Mouse (Mus musculus) intestine, embryonic 15.5 days (tissue): ENCODE measurements around the gene Ttll1. TPM values are rescaled to one million over a fixed set of nuclear protein-coding genes. Genes with fewer than 3 reads are reported as not detected.

Source experiments
- ATAC-seq: fragments of 200-750 bp; cut with Nextera tagmentation; 2 replicates; pipeline ENCODE4 v1.8.0; 2017; ENCODE audit warnings: moderate TSS enrichment, moderate library complexity
- H3K27ac ChIP-seq: fragments of 300-500 bp; sonication (generic); 2 replicates; pipeline ENCODE4 v1.5.1; 2015; ENCODE audit warnings: mild to moderate bottlenecking, inconsistent platforms
- H3K27me3 ChIP-seq: fragments of 300-500 bp; sonication (generic); replicated peaks from 2 replicates; pipeline ENCODE4 v1.6.1; 2015; ENCODE audit warnings: inconsistent platforms
- H3K36me3 ChIP-seq: fragments of 300-500 bp; sonication (generic); 2 replicates; pipeline ENCODE4 v1.6.1; 2015; ENCODE audit warnings: inconsistent platforms
- H3K4me1 ChIP-seq: fragments of 300-500 bp; sonication (generic); replicated peaks from 2 replicates; pipeline ENCODE4 v1.6.1; 2015; ENCODE audit warnings: inconsistent platforms
- H3K4me2 ChIP-seq: fragments of 300-500 bp; sonication (generic); replicated peaks from 2 replicates; pipeline ENCODE4 v1.6.1; 2015; ENCODE audit warnings: mild to moderate bottlenecking, inconsistent platforms
- H3K4me3 ChIP-seq: fragments of 300-500 bp; sonication (generic); replicated peaks from 2 replicates; pipeline ENCODE4 v1.5.1; 2015; ENCODE audit warnings: inconsistent platforms
- H3K9ac ChIP-seq: fragments of 300-500 bp; sonication (generic); 2 replicates; pipeline ENCODE4 v1.6.1; 2015; ENCODE audit warnings: inconsistent platforms
- H3K9me3 ChIP-seq: fragments of 300-500 bp; sonication (generic); 2 replicates; pipeline ENCODE4 v1.6.1; 2016; ENCODE audit warnings: inconsistent platforms
- WGBS: fragments of 180-500 bp; shearing (Covaris S2); methylation state at CpG from one replicate; pipeline ENCODE4 v1.1.7; 2015; 5-methylcytosine and 5-hydroxymethylcytosine counted together
- polyA plus RNA-seq: library from polyadenylated mRNA; unstranded; fragments of >200 nt; fragmentation: Nextera tagmentation; extraction: Ambion mirVana; gene quantifications from 2 replicates; pipeline ENCODE4 v1.2.1, GENCODE M21; 2015

Gene Ttll1
- polyA plus RNA-seq, 1 experiment from 2014 or later = 18.4 TPM

- H3K36me3 ChIP-seq = no peaks in the 10 kb centered on the region
- no peak overlapping the region for H3K4me3 ChIP-seq
- no peaks in the 10 kb centered on the region for H3K9me3 ChIP-seq
- H3K9ac ChIP-seq = no peak overlapping the region
- peaks cover 14% of the 10 kb centered on the region for H3K27me3 ChIP-seq
- no peak overlapping the region for H3K27ac ChIP-seq
- no peak overlapping the region for H3K4me2 ChIP-seq
- 85% methylated on average over 5 of the region's 5 CpGs for WGBS
- ATAC-seq = no peak
- H3K4me1 ChIP-seq = peaks cover 12% of the 10 kb centered on the region
Measured at GRCm38 (mm10) chr15:83531961-83532469, 21.3 kb upstream of the Ttll1 start.

GRCm38 (mm10) chr15:83530688-83531087 is 20.0 kb upstream of the Ttll1 start:
- Histone ChIP-seq H3K4me1 (peaks cover 22% of the 10 kb centered on the region), H3K27me3 (peaks cover 25% of the 10 kb centered on the region), H3K36me3 (no peaks in the 10 kb centered on the region), H3K4me2 (no peak overlapping the region), H3K9ac (no peak overlapping the region), H3K4me3 (no peak overlapping the region), H3K9me3 (no peaks in the 10 kb centered on the region), H3K27ac (0 out of 2 replicates have a peak overlapping the region, but pooled peaks have one; percentile 13)
- WGBS = 49% methylated on average over 6 of the region's 6 CpGs
- ATAC-seq = no peak

GRCm38 (mm10) chr15:83530233-83530632 is 19.5 kb upstream of the Ttll1 start:
- no peak overlapping the region for H3K27ac ChIP-seq
- H3K36me3 ChIP-seq = no peaks in the 10 kb centered on the region
- peaks cover 23% of the 10 kb centered on the region for H3K4me1 ChIP-seq
- no peaks in the 10 kb centered on the region for H3K9me3 ChIP-seq
- no peak for ATAC-seq
- no peak overlapping the region for H3K9ac ChIP-seq
- H3K4me2 ChIP-seq = no peak overlapping the region
- H3K4me3 ChIP-seq = no peak overlapping the region
- WGBS = 57% methylated on average over 9 of the region's 9 CpGs
- H3K27me3 ChIP-seq = peaks cover 28% of the 10 kb centered on the region

DNA sequence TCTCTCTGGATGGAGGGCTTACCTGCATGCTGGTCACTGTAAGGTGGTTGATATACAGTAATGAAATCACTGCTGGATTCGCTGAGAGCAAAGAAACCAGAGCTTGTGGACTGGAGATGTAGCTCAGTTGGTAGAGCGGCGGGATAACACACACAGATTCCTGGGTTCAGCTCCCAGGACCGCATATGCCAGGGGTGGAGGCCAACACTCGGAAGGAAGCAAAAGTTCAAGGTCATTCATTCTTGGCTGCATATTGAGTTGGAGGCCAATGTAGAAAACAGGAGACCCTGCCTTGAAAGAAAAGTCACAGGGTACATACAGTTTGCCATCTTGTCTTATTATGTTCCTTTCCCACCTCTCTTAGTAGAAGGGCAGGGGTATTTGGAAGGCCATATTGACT is 19.1 kb upstream of the Ttll1 start:
- Histone ChIP-seq H3K4me2 (no peak overlapping the region), H3K27ac (no peak overlapping the region), H3K36me3 (no peaks in the 10 kb centered on the region), H3K9ac (no peak overlapping the region), H3K9me3 (no peaks in the 10 kb centered on the region), H3K27me3 (peaks cover 31% of the 10 kb centered on the region), H3K4me3 (no peak overlapping the region), H3K4me1 (peaks cover 23% of the 10 kb centered on the region)
- WGBS = 82% methylated on average over 5 of the region's 5 CpGs
- ATAC-seq = no peak

GRCm38 (mm10) chr15:83528892-83529291 is 18.2 kb upstream of the Ttll1 start:
- Histone ChIP-seq H3K4me2 (no peak overlapping the region), H3K9ac (no peak overlapping the region), H3K9me3 (no peaks in the 10 kb centered on the region), H3K4me1 (peaks cover 23% of the 10 kb centered on the region), H3K27ac (no peak overlapping the region), H3K27me3 (peaks cover 33% of the 10 kb centered on the region), H3K36me3 (no peaks in the 10 kb centered on the region), H3K4me3 (no peak overlapping the region)
- 58% methylated on average over 4 of the region's 4 CpGs for WGBS
- no peak for ATAC-seq

- ATAC-seq = no peak
- H3K27ac ChIP-seq = no peak overlapping the region
- peaks cover 23% of the 10 kb centered on the region for H3K4me1 ChIP-seq
- no peak overlapping the region for H3K4me3 ChIP-seq
- peaks cover 33% of the 10 kb centered on the region for H3K27me3 ChIP-seq
- no peak overlapping the region for H3K4me2 ChIP-seq
- no peaks in the 10 kb centered on the region for H3K36me3 ChIP-seq
- WGBS = 78% methylated on average over 2 of the region's 2 CpGs
- no peaks in the 10 kb centered on the region for H3K9me3 ChIP-seq
- no peak overlapping the region for H3K9ac ChIP-seq
Measured at GRCm38 (mm10) chr15:83527747-83528146, 17.1 kb upstream of the Ttll1 start.

- H3K4me1 ChIP-seq = peaks cover 23% of the 10 kb centered on the region
- peak; percentile 32; the same call in 1 of the 2 replicates for ATAC-seq
- peaks cover 33% of the 10 kb centered on the region for H3K27me3 ChIP-seq
- peak overlapping the region; percentile 50 for H3K4me3 ChIP-seq
- no peak overlapping the region for H3K27ac ChIP-seq
- peak overlapping the region; percentile 96 for H3K4me2 ChIP-seq
- no peaks in the 10 kb centered on the region for H3K9me3 ChIP-seq
- H3K9ac ChIP-seq = peak overlapping the region; percentile 53
- WGBS = 1% methylated on average over 26 of the region's 26 CpGs
- no peaks in the 10 kb centered on the region for H3K36me3 ChIP-seq
Measured at GRCm38 (mm10) chr15:83527092-83527437, 16.4 kb upstream of the Ttll1 start.

GRCm38 (mm10) chr15:83526424-83527091 is 15.9 kb upstream of the Ttll1 start, which contains the start of gene Bik:
Gene Bik (plus strand): TSS chr15:83526862.
- ATAC-seq = peak; percentile 81
- peaks cover 23% of the 10 kb centered on the region for H3K4me1 ChIP-seq
- no peaks in the 10 kb centered on the region for H3K9me3 ChIP-seq
- whole genome bisulfite sequencing = under 1% methylated on average over 45 of the region's 45 CpGs
- H3K27ac ChIP-seq = no peak within 1 kb of the TSS
- peak within 1 kb of the TSS; percentile 96 for H3K4me2 ChIP-seq
- peak within 1 kb of the TSS; percentile 53 for H3K9ac ChIP-seq
- no peaks in the 10 kb centered on the region for H3K36me3 ChIP-seq
- peaks cover 33% of the 10 kb centered on the region for H3K27me3 ChIP-seq
- H3K4me3 ChIP-seq = peak within 1 kb of the TSS; percentile 50

DNA sequence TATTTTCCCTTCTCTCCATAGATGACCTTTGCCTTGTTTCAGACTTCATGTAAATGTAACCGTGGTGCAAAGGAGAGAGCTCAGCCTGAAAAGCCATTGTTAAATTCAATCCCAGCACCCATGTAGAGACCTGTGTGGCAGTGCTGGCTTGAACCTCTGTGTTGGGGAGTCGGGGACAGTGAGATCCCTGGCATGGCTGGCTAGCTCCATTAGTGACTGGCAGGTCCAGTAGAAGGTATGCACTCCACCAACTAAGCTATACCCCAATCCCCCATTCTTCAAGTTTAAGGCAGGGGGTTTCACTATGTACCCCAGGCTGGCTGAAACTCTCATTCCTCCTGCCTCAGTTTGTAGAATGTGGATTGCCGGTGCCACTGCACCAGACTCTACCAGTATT is 13.6 kb upstream of the Ttll1 start:
- Histone ChIP-seq H3K27me3 (peaks cover 33% of the 10 kb centered on the region), H3K36me3 (no peaks in the 10 kb centered on the region), H3K27ac (no peak overlapping the region), H3K9me3 (no peaks in the 10 kb centered on the region), H3K4me1 (peaks cover 16% of the 10 kb centered on the region), H3K4me3 (no peak overlapping the region), H3K4me2 (no peak overlapping the region), H3K9ac (no peak overlapping the region)
- ATAC-seq = no peak
- 76% methylated on average over 3 of the region's 3 CpGs for WGBS

DNA sequence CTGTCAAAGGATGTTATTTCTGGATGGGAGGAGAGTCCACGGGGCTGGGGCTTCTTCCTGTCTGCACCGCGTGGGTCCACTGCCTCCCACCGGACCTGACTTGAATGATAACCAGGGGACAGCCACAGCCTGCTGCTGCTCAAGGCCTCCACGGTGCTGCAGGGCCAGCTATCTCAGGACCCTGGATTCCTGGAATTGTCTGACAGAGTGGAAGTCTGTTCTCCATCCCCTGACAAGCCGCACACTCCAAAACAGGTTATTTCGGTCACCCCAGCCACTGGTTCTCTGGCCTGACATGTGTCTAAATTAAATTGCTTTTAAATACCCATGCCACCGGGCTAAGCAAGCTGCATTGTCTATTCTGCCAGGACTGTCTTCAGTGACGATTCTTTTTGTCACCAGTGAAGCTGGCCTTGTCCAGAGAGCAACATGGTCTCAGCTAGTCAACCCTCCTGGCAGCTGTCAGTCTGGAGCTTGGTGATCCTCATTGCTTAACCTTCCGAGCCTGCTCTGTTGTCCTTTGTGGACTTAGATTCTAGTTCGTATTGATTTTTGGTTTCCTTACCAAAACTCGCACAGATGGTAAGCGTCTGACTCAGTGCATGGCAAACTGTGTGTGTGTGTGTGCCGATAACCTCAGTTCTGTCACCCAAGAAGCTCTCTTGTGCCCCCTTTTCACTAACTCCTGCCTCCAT is 13.1 kb upstream of the Ttll1 start:
- WGBS = 52% methylated on average over 14 of the region's 14 CpGs

DNA sequence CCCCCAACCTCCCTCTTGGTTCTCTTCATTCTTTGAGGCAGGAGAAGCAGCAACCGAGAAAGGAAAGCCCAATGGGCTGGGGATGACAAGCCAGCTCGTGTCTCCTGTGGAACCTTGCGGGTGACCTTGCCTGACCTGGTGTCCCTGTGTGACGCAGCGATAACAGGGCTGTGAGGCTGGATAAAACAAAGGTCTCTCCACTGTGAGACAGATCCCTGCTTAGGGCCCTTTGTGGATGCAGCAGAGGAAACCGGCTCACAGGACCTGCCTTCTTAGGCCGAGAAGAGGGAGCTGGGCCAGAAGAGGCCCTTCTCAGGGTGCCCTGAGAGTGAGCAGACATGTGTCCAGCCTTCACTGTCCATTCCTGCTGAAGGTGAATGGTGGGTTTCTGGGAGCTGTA is 12.5 kb upstream of the Ttll1 start:
- Histone ChIP-seq H3K9ac (no peak overlapping the region), H3K27ac (no peak overlapping the region), H3K4me2 (no peak overlapping the region), H3K4me3 (no peak overlapping the region), H3K4me1 (peaks cover 22% of the 10 kb centered on the region), H3K27me3 (peaks cover 29% of the 10 kb centered on the region), H3K9me3 (no peaks in the 10 kb centered on the region), H3K36me3 (no peaks in the 10 kb centered on the region)
- no peak for ATAC-seq
- 41% methylated on average over 7 of the region's 7 CpGs for WGBS

More for the DNA sequence above, 13.1 kb upstream of the Ttll1 start:
- Histone ChIP-seq H3K36me3 (no peaks in the 10 kb centered on the region), H3K27me3 (peaks cover 33% of the 10 kb centered on the region), H3K4me1 (peaks cover 16% of the 10 kb centered on the region), H3K4me3 (no peak overlapping the region), H3K9me3 (no peaks in the 10 kb centered on the region), H3K9ac (no peak overlapping the region), H3K4me2 (no peak overlapping the region), H3K27ac (no peak overlapping the region)
- ATAC-seq = no peak

GRCm38 (mm10) chr15:83520861-83521382 is 10.2 kb upstream of the Ttll1 start:
- ATAC-seq = no peak
- H3K27ac ChIP-seq = no peak overlapping the region
- no peaks in the 10 kb centered on the region for H3K9me3 ChIP-seq

More at GRCm38 (mm10) chr15:83520861-83521382, 10.2 kb upstream of the Ttll1 start:
- Histone ChIP-seq H3K4me3 (no peak overlapping the region), H3K27me3 (peaks cover 10% of the 10 kb centered on the region; the same call in 1 of the 2 replicates), H3K4me1 (peaks cover 10% of the 10 kb centered on the region), H3K4me2 (no peak overlapping the region), H3K36me3 (no peaks in the 10 kb centered on the region), H3K9ac (no peak overlapping the region)
- WGBS = 83% methylated on average over 6 of the region's 6 CpGs
